In genomic region chr3:53109879-53110278, GRCm38 (mm10) we compare ENCODE assay signal across 14 mouse cellular contexts.
DNase-seq lines count a peak whose midpoint lies in the region; ATAC-seq and TF ChIP-seq lines count a peak whose summit lies in the region.
"Had no signal": no experiment of that assay in that cellular context is flagged by ENCODE, and none has a peak within 500 bp of the region (broad histone marks: within the 10 kb centered on the region; RNA-seq: fewer than 3 reads in every experiment).

No protein-coding gene starts in this region.

- H3K4me2 ChIP-seq in heart, embryonic 13.5 days: no peak overlapping the region
- no peak overlapping the region for H3K4me2 ChIP-seq in lung, embryonic 14.5 days

- H3K9me3 ChIP-seq in heart, embryonic 13.5 days: peaks cover 7% of the 10 kb centered on the region
- peaks cover 3% of the 10 kb centered on the region; the same call in 1 of the 2 replicates for H3K9me3 ChIP-seq in lung, embryonic 14.5 days (ENCODE audit: low read depth, low read length)

- peak overlapping the region; percentile 30 for H3K27ac ChIP-seq in heart, embryonic 13.5 days (replicated peaks)
- no peak overlapping the region for H3K27ac ChIP-seq in lung, embryonic 14.5 days (ENCODE audit: low read depth)
- H3K27ac ChIP-seq in thymus, adult 2 months (ENCODE audit: control insufficient read depth, insufficient read depth, low read length): no peak overlapping the region
- H3K27ac ChIP-seq: hindbrain, embryonic 10.5 days; midbrain, embryonic 10.5 days had no signal

- TF ChIP-seq POLR2A in thymus, adult 2 months (IDR thresholded peaks at IDR 0.05; ENCODE audit: control insufficient read depth, extremely low read depth, insufficient read depth, low read length, poor library complexity): no peak

- no peak for DNase-seq in heart, postnatal 14 days
- peak; percentile 82 for DNase-seq in Patski (ENCODE audit: low read depth, low spot score)
- peak; percentile 40 for DNase-seq in lung, embryonic 14.5 days
- DNase-seq in thymus, adult 2 months: no peak
- DNase-seq in adrenal gland, adult 8-10 months: no peak
- DNase-seq: gastrocnemius, postnatal 25 days; kidney, postnatal 10 days; left cerebral cortex, postnatal 4 days; right cerebral cortex, postnatal 25 days had no signal

- H3K27me3 ChIP-seq in heart, embryonic 13.5 days (replicated peaks): no peaks in the 10 kb centered on the region
- no peaks in the 10 kb centered on the region for H3K27me3 ChIP-seq in C2C12 (ENCODE audit: control insufficient read depth, insufficient read depth, insufficient read length)
- no peaks in the 10 kb centered on the region for H3K27me3 ChIP-seq in Patski
- no peaks in the 10 kb centered on the region for H3K27me3 ChIP-seq in lung, embryonic 14.5 days (ENCODE audit: insufficient read depth, low read length)
- no peaks in the 10 kb centered on the region for H3K27me3 ChIP-seq in thymus, adult 2 months (ENCODE audit: control insufficient read depth, insufficient read depth, low read length)

- peaks cover 10% of the 10 kb centered on the region for H3K36me3 ChIP-seq in heart, embryonic 13.5 days
- H3K36me3 ChIP-seq in C2C12 (ENCODE audit: control insufficient read depth, insufficient read depth): no peaks in the 10 kb centered on the region
- H3K36me3 ChIP-seq in lung, embryonic 14.5 days (ENCODE audit: insufficient read depth): no peaks in the 10 kb centered on the region
- H3K36me3 ChIP-seq in thymus, adult 2 months (ENCODE audit: control insufficient read depth, insufficient read depth, low read length): no peaks in the 10 kb centered on the region

- H3K4me3 ChIP-seq in heart, embryonic 13.5 days: no peak overlapping the region
- no peak overlapping the region for H3K4me3 ChIP-seq in C2C12 (ENCODE audit: insufficient read depth, poor library complexity, severe bottlenecking)
- H3K4me3 ChIP-seq in lung, embryonic 14.5 days (ENCODE audit: low read depth, low read length): no peak overlapping the region
- H3K4me3 ChIP-seq in thymus, adult 2 months (ENCODE audit: control insufficient read depth, insufficient read depth, low read length): no peak overlapping the region
- H3K4me3 ChIP-seq: hindbrain, embryonic 10.5 days; midbrain, embryonic 10.5 days had no signal

- CTCF ChIA-PET in Patski (lab: Charles Lee): interaction anchor here (0.8 to 2.0 kb wide), 4 partner anchors 11 to 75 kb away, joined by 4 to 7 read pairs (median 4); partner anchors contain the start of gene Lhfp

- no peak overlapping the region for H3ac ChIP-seq in C2C12 (ENCODE audit: control insufficient read depth, insufficient read length, low read depth)

- peaks cover 3% of the 10 kb centered on the region for H3K79me3 ChIP-seq in C2C12 (ENCODE audit: low read depth)

- no peak for ATAC-seq in heart, embryonic 13.5 days (ENCODE audit: extremely low read depth, insufficient number of reproducible peaks, low FRiP score, low TSS enrichment)
- peak; percentile 86 for ATAC-seq in Patski
- no peak for ATAC-seq in lung, embryonic 14.5 days (ENCODE audit: insufficient read depth)
- ATAC-seq in megakaryocyte-erythroid progenitor cell, adult 5-6 weeks (replicated peaks; ENCODE audit: low FRiP score, low TSS enrichment, poor library complexity, severe bottlenecking): no peak

- TF ChIP-seq CTCF in C2C12 (IDR thresholded peaks at IDR 0.05; ENCODE audit: control insufficient read depth, insufficient read depth, insufficient read length) (no peak), Patski (IDR thresholded peaks at IDR 0.05) (no peak)
- no peak for TF ChIP-seq CTCF in lung, embryonic 14.5 days (IDR thresholded peaks at IDR 0.05; ENCODE audit: low read depth)
- TF ChIP-seq CTCF in thymus, adult 2 months (IDR thresholded peaks at IDR 0.05; ENCODE audit: borderline replicate concordance, control insufficient read depth, extremely low read depth, insufficient read depth, low read length, poor library complexity): no peak

- in situ Hi-C loops in Patski (cut with MboI; ENCODE audit: low pct_unique_long_range_greater_than_20kb): loop anchor here (10.0 kb wide), 1 partner anchor 65 kb away; the partner anchor contains the start of gene Lhfp

- H3K79me2 ChIP-seq in C2C12 (ENCODE audit: control insufficient read depth, insufficient read depth): peaks cover 12% of the 10 kb centered on the region

- no peak overlapping the region for H3K9ac ChIP-seq in heart, embryonic 13.5 days
- H3K9ac ChIP-seq in lung, embryonic 14.5 days: no peak overlapping the region

- POLR2A ChIA-PET in Patski (lab: Charles Lee): interaction anchor here (0.8 to 2.6 kb wide), 3 partner anchors 15 to 69 kb away, joined by 3 to 13 read pairs (median 5); partner anchors contain the start of gene Lhfp

- H3K4me1 ChIP-seq in heart, embryonic 13.5 days: peaks cover 44% of the 10 kb centered on the region
- no peaks in the 10 kb centered on the region for H3K4me1 ChIP-seq in lung, embryonic 14.5 days (ENCODE audit: insufficient read depth)
- H3K4me1 ChIP-seq in thymus, adult 2 months (replicated peaks; ENCODE audit: control insufficient read depth, insufficient read depth, low read length): no peaks in the 10 kb centered on the region

- intact Hi-C loops in heart, postnatal 14 days (cut with DNase I): no loop called here

- WGBS in heart, embryonic 13.5 days: 19% methylated on average over 3 of the region's 3 CpGs
- WGBS in lung, embryonic 14.5 days: 25% methylated on average over 3 of the region's 3 CpGs
- WGBS in thymus, adult 2 months: 54% methylated on average over 3 of the region's 3 CpGs

TF ChIP-seq in C2C12, 6 proteins besides CTCF, POLR2A, EP300 and RAD21:
- TF ChIP-seq FOSL1 (IDR thresholded peaks at IDR 0.05; ENCODE audit: insufficient read depth, low read length, poor library complexity, severe bottlenecking) (no peak), CEBPB (IDR thresholded peaks at IDR 0.05; ENCODE audit: low read depth) (peak; percentile 56), MYOD1 (IDR thresholded peaks at IDR 0.05; ENCODE audit: control insufficient read depth, insufficient read length, low read depth) (no peak), USF1 (IDR thresholded peaks at IDR 0.05; ENCODE audit: low read depth) (no peak)

Comparison
In these comparisons a context has a peak if more than half of its experiments do, and no peak if none do; other contexts are left out.
1. DNase-seq: peak in Patski (single experiment) and lung, embryonic 14.5 days (single experiment); none in heart, postnatal 14 days (0 of 2), thymus, adult 2 months (single experiment) and adrenal gland, adult 8-10 months (single experiment).